Mouse (Mus musculus) erythroblast, embryonic 14.5 days (primary cell): Measurements from ENCODE around the gene 4930556J24Rik. TPM values are rescaled to one million over a fixed set of nuclear protein-coding genes. Genes with fewer than 3 reads are reported as not detected.
"Not testable (repeated sequence)": the region's sequence is repeated elsewhere in the genome, so short reads cannot be mapped to it uniquely, and the experiment has no call there.

ENCODE experiments used
- H3K27me3 ChIP-seq: 2 replicates; pipeline ENCODE4 v1.6.1; 2012; ENCODE audit warnings: inconsistent platforms; ENCODE audit not compliant: control insufficient read depth
- H3K36me3 ChIP-seq: 2 replicates; pipeline ENCODE4 v1.6.1; 2012; ENCODE audit warnings: mild to moderate bottlenecking, inconsistent platforms; ENCODE audit not compliant: control insufficient read depth
- H3K4me1 ChIP-seq: 2 replicates; pipeline ENCODE4 v1.6.1; 2012; ENCODE audit warnings: inconsistent platforms; ENCODE audit not compliant: control insufficient read depth
- H3K4me3 ChIP-seq: replicated peaks from 2 replicates; pipeline ENCODE3; 2012; ENCODE audit warnings: moderate library complexity, mild to moderate bottlenecking, inconsistent platforms
- H3K9me3 ChIP-seq: 2 replicates; pipeline ENCODE4 v1.6.1; 2012; ENCODE audit warnings: low read length, inconsistent platforms, mixed read lengths; ENCODE audit not compliant: control insufficient read depth
- GATA1 ChIP-seq: IDR thresholded peaks from 2 replicates; pipeline ENCODE4 v1.6.1; 2012; ENCODE audit warnings: low read length, inconsistent platforms, mixed read lengths
- TAL1 ChIP-seq: IDR thresholded peaks from 3 replicates; pipeline ENCODE4 v1.6.1; 2012; ENCODE audit warnings: low read length, inconsistent platforms, mixed read lengths
- polyA plus RNA-seq: library from polyadenylated mRNA; stranded (reverse); fragments of >175 nt; gene quantifications from 2 replicates; pipeline ENCODE4 v1.2.3, GENCODE M21; 2012

4930556J24Rik gene
- polyA plus RNA-seq, 1 experiment = not detected

DNA sequence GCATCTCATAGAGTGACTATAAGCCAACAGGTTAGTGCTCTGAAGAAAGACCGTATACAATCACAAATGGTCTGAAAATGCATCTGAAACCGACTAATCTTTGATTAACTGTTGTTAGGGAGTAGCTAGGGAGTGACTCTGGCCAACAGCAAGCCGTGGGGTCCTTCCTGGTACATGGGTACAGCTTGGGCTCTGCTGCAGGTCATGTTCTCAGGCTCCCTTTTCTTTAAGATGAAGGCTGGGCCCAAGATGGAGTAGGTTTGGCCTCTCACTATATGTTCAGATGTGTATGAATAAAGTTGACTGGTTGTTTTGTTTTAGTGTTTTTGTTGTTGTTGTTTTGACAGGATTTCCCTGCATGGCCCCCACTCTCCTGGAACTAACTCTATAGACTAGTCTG, 14.8 kb downstream of the 4930556J24Rik start:
- Histone ChIP-seq H3K4me1 (peaks cover 27% of the 10 kb centered on the region), H3K36me3 (peaks cover 7% of the 10 kb centered on the region), H3K9me3 (no peaks in the 10 kb centered on the region), H3K27me3 (no peaks in the 10 kb centered on the region; the same call in 1 of the 2 replicates), H3K4me3 (no peak overlapping the region)
- TF ChIP-seq TAL1 (no peak), GATA1 (no peak)

DNA sequence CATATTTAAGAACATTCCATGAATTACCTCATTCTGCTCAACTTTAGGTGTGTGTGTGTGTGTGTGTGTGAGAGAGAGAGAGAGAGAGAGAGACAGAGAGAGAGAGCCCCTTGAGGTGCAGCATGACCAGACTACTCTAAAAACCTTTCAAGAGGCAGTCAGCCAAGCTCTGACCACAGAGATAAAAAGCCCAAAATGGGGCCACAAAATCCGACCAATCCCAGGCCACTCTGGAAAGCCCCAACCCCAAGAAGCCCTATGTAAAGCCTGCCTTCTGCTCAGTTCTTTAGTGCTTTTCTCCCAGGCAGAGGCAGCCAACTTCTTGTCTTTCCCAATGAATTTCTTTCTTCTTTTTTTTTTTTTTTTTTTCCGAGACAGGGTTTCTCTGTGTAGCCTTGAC, 15.7 kb downstream of the 4930556J24Rik start:
- Histone ChIP-seq H3K9me3 (no peaks in the 10 kb centered on the region), H3K27me3 (no peaks in the 10 kb centered on the region; the same call in 1 of the 2 replicates), H3K4me3 (no peak overlapping the region), H3K36me3 (no peaks in the 10 kb centered on the region), H3K4me1 (peaks cover 21% of the 10 kb centered on the region)
- TF ChIP-seq TAL1 (no peak), GATA1 (no peak)

DNA sequence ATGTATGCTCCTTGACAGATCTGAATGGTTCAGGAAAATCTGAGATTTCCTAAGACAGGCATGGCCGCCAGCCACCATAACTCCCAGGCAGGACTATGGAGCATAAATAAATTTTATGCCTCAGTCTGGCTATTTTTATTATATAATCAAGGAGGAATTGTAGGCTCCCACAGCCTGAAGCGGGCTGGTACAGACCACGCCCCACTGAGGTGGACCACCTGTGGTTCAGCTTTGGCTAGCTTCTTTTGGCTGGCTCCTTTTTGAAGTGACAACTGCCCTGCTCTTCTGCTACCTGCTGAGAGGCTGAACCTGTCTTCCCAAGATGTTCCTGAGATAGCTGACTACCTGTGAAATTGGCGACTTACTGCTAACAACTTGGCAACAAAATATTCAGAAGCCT, 21.2 kb downstream of the 4930556J24Rik start:
- not testable (repeated sequence) for H3K4me3 ChIP-seq, H3K4me1 ChIP-seq, H3K36me3 ChIP-seq, H3K9me3 ChIP-seq, H3K27me3 ChIP-seq

DNA sequence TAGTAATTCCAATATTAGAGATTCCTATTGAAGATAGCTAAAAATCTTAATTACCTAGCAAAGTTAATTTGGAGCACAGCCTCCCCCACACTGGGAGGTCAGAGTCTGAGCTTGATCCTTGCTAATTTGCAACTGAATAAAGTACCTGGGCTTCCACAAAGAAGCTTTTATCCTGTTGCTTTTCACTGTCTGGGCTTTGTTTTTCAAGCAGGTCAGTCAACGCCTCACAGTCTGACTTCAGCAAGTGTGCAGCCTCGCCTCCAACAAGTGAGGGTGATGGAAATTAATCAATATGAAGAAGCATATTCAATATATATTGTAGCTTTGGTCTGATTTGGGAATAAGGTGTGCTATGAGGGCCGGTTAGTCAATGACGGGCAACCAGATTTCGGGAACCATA, 21.7 kb downstream of the 4930556J24Rik start:
- not testable (repeated sequence) for H3K9me3 ChIP-seq, H3K4me3 ChIP-seq, H3K27me3 ChIP-seq, H3K4me1 ChIP-seq, H3K36me3 ChIP-seq

DNA sequence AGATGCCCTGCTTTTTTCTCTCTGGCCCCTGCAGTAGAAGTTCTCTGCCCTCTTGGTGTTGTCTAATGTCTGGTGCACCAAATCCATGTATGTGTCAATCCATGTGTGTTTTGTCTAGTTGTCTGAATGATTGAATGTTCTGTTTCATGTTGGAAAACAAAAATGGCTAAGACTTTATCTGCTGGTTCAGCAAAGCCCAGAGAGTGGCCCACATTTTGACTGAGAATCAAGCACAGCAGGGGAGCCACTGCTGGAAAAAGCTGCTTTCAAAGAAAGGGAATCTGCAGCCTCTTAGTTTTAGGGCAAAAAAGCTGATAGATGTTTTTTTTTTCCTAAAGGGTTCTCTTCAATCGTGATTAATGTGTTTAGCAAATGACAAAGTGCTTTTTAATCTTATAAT, 30.2 kb downstream of the 4930556J24Rik start:
- Histone ChIP-seq H3K27me3 (peaks cover 16% of the 10 kb centered on the region), H3K9me3 (no peaks in the 10 kb centered on the region), H3K4me1 (no peaks in the 10 kb centered on the region), H3K36me3 (no peaks in the 10 kb centered on the region), H3K4me3 (no peak overlapping the region)
- TF ChIP-seq GATA1 (no peak), TAL1 (no peak)

DNA sequence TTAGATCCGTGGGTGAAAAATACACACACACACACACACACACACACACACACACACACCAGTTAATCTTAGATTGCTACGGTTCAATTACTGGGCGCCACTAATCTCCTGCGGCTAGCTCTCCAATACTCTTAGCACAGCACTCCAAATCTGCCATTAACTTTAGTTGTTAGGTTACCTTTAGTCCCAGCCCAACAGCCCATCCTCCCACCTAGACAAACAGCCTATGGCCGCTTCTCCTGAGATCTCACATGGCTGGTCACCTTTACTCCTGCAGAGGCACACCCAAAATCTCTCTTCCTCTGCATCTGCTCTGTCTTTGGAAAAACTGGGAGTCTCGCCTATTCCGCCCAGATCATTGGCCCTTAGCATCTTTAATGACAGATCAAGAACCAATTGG, 35.2 kb downstream of the 4930556J24Rik start:
- Histone ChIP-seq H3K4me3 (no peak overlapping the region), H3K27me3 (peaks cover 14% of the 10 kb centered on the region), H3K9me3 (no peaks in the 10 kb centered on the region), H3K4me1 (no peaks in the 10 kb centered on the region), H3K36me3 (no peaks in the 10 kb centered on the region)
- TF ChIP-seq TAL1 = no peak
- no peak for TF ChIP-seq GATA1

DNA sequence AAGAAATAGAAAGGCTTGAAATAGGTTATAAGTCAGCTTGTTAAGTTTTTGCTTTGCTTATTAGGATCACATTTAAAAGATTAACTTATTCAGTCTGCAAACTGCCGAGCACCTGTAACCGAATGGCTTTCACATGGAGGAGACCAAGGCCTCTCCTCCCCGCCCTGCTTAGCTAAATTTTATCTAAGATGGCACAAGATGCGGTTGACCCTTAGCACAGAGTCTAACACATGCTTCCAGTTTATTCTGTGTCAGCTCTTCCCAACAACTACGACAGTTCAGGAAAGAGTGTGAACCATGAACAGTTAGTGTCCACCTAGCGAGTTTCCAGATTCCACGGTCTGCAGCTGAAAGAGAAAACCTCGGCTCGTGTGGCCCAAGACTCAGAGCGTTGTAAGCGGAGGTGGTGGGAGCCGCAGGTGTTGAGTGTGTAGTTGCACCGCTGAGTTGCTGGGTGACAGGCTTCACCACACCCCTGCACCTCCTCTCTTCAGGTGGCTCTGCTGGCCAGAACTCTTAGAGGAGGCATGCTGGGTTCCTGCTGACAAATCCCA, 39.2 kb downstream of the 4930556J24Rik start:
- TF ChIP-seq TAL1 (no peak), GATA1 (no peak)
- Histone ChIP-seq H3K9me3 (no peaks in the 10 kb centered on the region), H3K36me3 (no peaks in the 10 kb centered on the region), H3K4me1 (no peaks in the 10 kb centered on the region), H3K27me3 (no peaks in the 10 kb centered on the region), H3K4me3 (no peak overlapping the region)

DNA sequence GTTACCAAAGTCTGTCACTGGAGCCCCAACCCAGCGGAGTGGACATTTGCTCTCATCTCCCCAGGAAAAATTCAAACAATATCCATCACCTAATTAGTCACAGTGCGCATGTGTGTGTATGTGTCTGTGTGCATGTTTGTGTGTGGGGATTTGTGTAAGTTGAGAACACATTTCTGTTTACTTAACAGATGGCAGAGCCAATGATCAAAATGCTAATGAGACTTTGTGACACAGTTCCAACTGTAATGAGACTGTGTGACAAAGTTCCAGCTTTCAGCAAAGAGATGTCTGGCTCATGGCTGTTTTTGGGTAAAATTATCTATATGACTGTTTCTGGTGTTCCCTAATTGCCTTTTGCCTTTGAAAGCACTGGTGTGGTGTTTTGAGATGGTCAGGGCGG, 40.3 kb downstream of the 4930556J24Rik start:
- no peak for TF ChIP-seq GATA1

DNA sequence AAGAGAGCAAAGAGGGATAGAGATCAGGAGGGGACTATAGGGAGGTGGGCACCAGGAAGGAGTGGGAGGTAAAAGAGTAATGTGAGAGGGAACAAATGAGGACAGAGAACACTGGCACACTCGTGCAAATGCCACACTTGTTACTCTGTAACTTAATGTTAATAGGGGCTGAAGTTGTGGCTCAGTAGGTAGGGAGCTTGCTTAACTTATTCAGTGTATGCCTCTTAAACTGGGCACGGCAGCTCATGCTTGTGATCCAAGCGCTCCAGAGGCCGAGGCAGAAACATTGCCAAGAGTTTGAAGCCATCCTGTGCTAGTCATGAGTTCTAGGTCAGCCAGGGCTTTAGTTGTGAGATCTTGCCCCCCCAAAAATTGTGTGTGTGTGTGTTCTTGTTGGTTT, 41.4 kb downstream of the 4930556J24Rik start:
- no peak overlapping the region for H3K4me3 ChIP-seq
- no peaks in the 10 kb centered on the region for H3K36me3 ChIP-seq
- H3K9me3 ChIP-seq = no peaks in the 10 kb centered on the region
- no peak for TF ChIP-seq GATA1
- no peaks in the 10 kb centered on the region for H3K27me3 ChIP-seq
- peaks cover 9% of the 10 kb centered on the region for H3K4me1 ChIP-seq

More for the DNA sequence above, 40.3 kb downstream of the 4930556J24Rik start:
- Histone ChIP-seq H3K36me3 (no peaks in the 10 kb centered on the region), H3K4me1 (peaks cover 7% of the 10 kb centered on the region), H3K9me3 (no peaks in the 10 kb centered on the region), H3K4me3 (no peak overlapping the region), H3K27me3 (no peaks in the 10 kb centered on the region)

DNA sequence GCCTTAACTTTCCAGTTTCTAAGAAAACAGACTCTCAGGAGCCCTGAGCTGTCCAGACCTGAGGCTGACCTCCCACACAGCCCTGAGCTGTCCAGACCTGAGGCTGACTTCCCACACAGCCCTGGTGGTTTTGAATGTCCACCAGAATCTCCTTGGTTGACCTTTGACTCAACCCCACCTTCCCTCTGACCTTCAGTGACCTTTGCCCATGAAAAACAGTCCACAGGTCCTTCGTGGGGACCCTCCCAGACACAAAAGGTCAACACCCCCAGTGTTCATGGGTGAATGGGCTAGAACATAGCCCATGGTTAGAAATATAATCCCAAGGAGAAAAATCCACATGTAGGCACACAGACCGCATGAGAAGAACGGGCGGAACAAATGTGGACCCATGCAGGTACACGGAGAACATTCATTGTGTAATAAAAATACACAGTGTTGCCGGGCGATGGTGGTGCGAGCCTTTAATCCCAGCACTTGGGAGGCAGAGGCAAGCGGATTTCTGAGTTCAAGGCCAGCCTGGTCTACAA, 42.8 kb downstream of the 4930556J24Rik start:
- Histone ChIP-seq H3K9me3 (no peaks in the 10 kb centered on the region), H3K4me1 (peaks cover 9% of the 10 kb centered on the region), H3K4me3 (no peak overlapping the region), H3K27me3 (no peaks in the 10 kb centered on the region), H3K36me3 (no peaks in the 10 kb centered on the region)
- no peak for TF ChIP-seq TAL1
- TF ChIP-seq GATA1 = no peak
